Mouse (Mus musculus) forebrain, embryonic 12.5 days (tissue): ENCODE measurements around the gene Mcrs1. TPM values are rescaled to one million over a fixed set of nuclear protein-coding genes. Genes with fewer than 3 reads are reported as not detected.
A peak's percentile ranks its signal among the peaks of the same experiment; 100 is the strongest.

Experiments used
- ATAC-seq: fragments of 200-750 bp; cut with Nextera tagmentation; 2 replicates; pipeline ENCODE4 v1.8.0; 2017; ENCODE audit warnings: moderate TSS enrichment; ENCODE audit not compliant: low FRiP score
- H3K27ac ChIP-seq: fragments of 300-500 bp; sonication (generic); 2 replicates; pipeline ENCODE4 v1.5.1; 2016; ENCODE audit warnings: mild to moderate bottlenecking
- H3K27me3 ChIP-seq: fragments of 300-500 bp; sonication (generic); 2 replicates; pipeline ENCODE4 v1.6.1; 2016; ENCODE audit warnings: mild to moderate bottlenecking
- H3K36me3 ChIP-seq: fragments of 300-500 bp; sonication (generic); replicated peaks from 2 replicates; pipeline ENCODE4 v1.6.1; 2016; ENCODE audit warnings: mild to moderate bottlenecking
- H3K4me1 ChIP-seq: fragments of 300-500 bp; sonication (generic); 2 replicates; pipeline ENCODE4 v1.6.1; 2016
- H3K4me2 ChIP-seq: fragments of 300-500 bp; sonication (generic); 2 replicates; pipeline ENCODE4 v1.6.1; 2016; ENCODE audit warnings: mild to moderate bottlenecking, moderate library complexity
- H3K4me3 ChIP-seq: fragments of 300-500 bp; sonication (generic); replicated peaks from 2 replicates; pipeline ENCODE4 v1.5.1; 2016; ENCODE audit warnings: mild to moderate bottlenecking
- H3K9ac ChIP-seq: fragments of 300-500 bp; sonication (generic); 2 replicates; pipeline ENCODE4 v1.6.1; 2016; ENCODE audit warnings: mild to moderate bottlenecking
- H3K9me3 ChIP-seq: fragments of 300-500 bp; sonication (generic); 2 replicates; pipeline ENCODE4 v1.6.1; 2016
- WGBS: fragments of 180-500 bp; shearing (Covaris S2); methylation state at CpG from one replicate; pipeline ENCODE4 v1.1.7; 2016; 5-methylcytosine and 5-hydroxymethylcytosine counted together
- polyA plus RNA-seq: library from polyadenylated mRNA; unstranded; fragments of >200 nt; fragmentation: Nextera tagmentation; extraction: Ambion mirVana; gene quantifications from 2 replicates; pipeline ENCODE4 v1.2.1, GENCODE M21; 2016

Mcrs1 gene
- polyA plus RNA-seq, 1 experiment from 2014 or later: 185 TPM

- Histone ChIP-seq H3K9ac (peak overlapping the region; percentile 44), H3K9me3 (no peaks in the 10 kb centered on the region), H3K4me2 (peak overlapping the region; percentile 64), H3K36me3 (no peaks in the 10 kb centered on the region), H3K4me3 (peak overlapping the region; percentile 44), H3K4me1 (peaks cover 37% of the 10 kb centered on the region), H3K27me3 (peaks cover 96% of the 10 kb centered on the region), H3K27ac (no peak overlapping the region)
- no peak for ATAC-seq
- WGBS: under 1% methylated on average over 44 of the region's 46 CpGs
These were observed 28.1 kb downstream of the Mcrs1 start for GRCm38 (mm10) chr15:99223585-99224207.

DNA sequence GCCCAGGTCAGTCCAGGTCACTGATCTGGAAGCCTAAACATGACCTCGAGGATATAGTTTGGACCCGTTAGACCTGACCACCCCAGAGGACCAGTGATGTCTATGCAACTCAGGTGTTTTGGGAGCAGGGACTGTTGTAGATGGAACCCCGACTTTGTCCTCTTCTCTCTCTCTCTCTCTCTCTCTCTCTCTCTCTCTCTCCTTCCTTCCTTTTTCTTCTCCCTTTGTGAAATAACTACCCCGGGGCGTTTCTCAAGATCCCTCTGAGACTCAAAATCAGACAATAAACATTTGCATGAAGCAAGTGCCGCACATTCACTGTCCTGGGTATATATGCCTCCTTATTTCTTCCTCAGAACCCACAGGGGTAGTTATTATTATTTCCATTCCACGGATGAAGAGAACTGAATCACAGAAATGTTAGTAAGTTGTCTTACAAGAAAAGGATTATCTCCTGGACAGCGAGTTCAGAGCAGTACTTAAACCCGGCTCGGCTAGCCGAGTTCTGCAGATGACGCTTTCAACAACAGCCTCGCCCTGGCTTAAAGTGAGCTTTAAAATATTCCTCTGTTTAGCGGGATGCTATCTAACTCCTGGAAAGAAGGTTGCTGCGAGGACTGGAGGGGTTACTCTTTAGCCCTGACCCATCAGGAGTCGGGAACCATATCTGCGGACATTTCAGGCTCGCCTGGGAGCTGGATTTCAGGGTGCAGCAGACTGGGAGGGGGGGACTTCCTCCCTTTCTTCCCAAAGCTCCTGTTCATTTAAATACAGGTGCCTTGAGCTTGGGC is 28.8 kb downstream of the Mcrs1 start:
- H3K4me3 ChIP-seq: peak overlapping the region; percentile 44
- no peak for ATAC-seq
- no peak overlapping the region for H3K27ac ChIP-seq
- peaks cover 89% of the 10 kb centered on the region for H3K27me3 ChIP-seq
- no peaks in the 10 kb centered on the region for H3K9me3 ChIP-seq
- 4% methylated on average over 18 of the region's 18 CpGs for WGBS
- H3K36me3 ChIP-seq: no peaks in the 10 kb centered on the region
- H3K9ac ChIP-seq: peak overlapping the region; percentile 44; the same call in 1 of the 2 replicates
- H3K4me2 ChIP-seq: peak overlapping the region; percentile 64
- peaks cover 37% of the 10 kb centered on the region for H3K4me1 ChIP-seq

DNA sequence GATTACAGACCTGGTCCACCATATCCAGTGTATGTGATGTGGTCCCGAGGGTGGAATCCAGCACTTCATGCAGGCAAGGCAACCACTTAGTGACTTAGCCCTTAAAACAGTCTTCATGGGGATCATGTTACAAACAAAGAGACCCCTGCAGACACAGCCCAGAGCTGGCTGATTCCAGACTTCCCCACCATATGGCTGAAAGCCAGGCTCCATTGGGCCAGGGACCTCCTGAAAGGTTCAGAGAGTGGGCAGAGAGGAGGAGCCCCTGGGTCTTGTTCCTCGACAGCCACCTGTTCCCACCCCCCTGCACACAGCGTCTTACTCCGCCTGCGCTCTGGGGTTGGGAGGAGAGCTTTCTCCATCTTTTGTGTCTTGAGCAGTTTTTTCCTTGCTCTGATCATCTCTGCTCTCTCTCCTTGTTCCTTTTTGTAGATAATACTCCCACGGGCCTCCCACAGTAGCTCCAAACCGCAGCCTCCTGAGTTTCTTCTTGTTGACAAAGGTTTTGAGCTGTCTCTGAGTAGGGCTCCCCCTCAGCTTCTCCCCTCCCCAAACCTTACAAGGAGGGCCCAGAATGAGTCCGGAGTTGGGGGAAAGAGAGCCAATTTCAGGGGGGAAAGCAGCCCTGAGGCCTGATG is 30.3 kb downstream of the Mcrs1 start:
- Histone ChIP-seq H3K9me3 (no peaks in the 10 kb centered on the region), H3K27me3 (peaks cover 73% of the 10 kb centered on the region), H3K4me3 (no peak overlapping the region), H3K36me3 (no peaks in the 10 kb centered on the region), H3K27ac (no peak overlapping the region), H3K4me1 (peaks cover 37% of the 10 kb centered on the region), H3K4me2 (no peak overlapping the region), H3K9ac (no peak overlapping the region)
- 7% methylated on average over 8 of the region's 8 CpGs for WGBS
- ATAC-seq: no peak

DNA sequence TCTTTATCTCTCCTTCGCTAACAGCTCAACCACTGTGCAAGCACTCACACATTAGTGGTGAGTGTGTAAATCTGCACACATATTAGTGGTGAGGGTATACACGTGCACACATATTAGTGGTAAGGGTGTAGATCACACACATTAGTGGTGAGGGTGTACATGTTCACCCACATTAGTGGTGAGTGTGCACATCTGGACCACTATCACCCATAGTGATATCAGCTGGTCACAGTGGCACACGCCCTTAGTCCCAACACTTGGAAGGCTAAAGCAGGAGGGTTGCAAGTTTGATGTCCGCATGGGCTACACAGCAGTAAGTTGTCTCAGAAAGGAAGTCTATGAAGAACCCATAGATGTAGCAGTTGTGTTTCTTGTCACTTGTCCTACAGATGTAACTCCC is 34.1 kb downstream of the Mcrs1 start:
- H3K36me3 ChIP-seq: peaks cover 16% of the 10 kb centered on the region
- 87% methylated on average over 4 of the region's 4 CpGs for WGBS
- no peak overlapping the region for H3K27ac ChIP-seq
- no peaks in the 10 kb centered on the region for H3K9me3 ChIP-seq
- no peak overlapping the region for H3K4me2 ChIP-seq
- H3K27me3 ChIP-seq: peaks cover 35% of the 10 kb centered on the region
- no peak overlapping the region for H3K9ac ChIP-seq
- no peak overlapping the region for H3K4me3 ChIP-seq
- ATAC-seq: no peak
- H3K4me1 ChIP-seq: 0 out of 2 replicates have a peak, but pooled peaks cover 5% of the 10 kb centered on the region

- Histone ChIP-seq H3K9ac (no peak overlapping the region), H3K4me3 (no peak overlapping the region), H3K4me2 (no peak overlapping the region), H3K36me3 (peaks cover 34% of the 10 kb centered on the region), H3K9me3 (no peaks in the 10 kb centered on the region), H3K27ac (no peak overlapping the region), H3K4me1 (no peaks in the 10 kb centered on the region), H3K27me3 (peaks cover 18% of the 10 kb centered on the region)
- no peak for ATAC-seq
- 87% methylated on average over 11 of the region's 11 CpGs for WGBS
These were observed 35.9 kb downstream of the Mcrs1 start for GRCm38 (mm10) chr15:99215741-99216463.

- no peak overlapping the region for H3K27ac ChIP-seq
- H3K27me3 ChIP-seq: peaks cover 9% of the 10 kb centered on the region
- no peak overlapping the region for H3K4me3 ChIP-seq
- H3K36me3 ChIP-seq: peaks cover 42% of the 10 kb centered on the region
- H3K4me2 ChIP-seq: no peak overlapping the region
- H3K4me1 ChIP-seq: no peaks in the 10 kb centered on the region
- 73% methylated on average over 2 of the region's 2 CpGs for WGBS
- H3K9me3 ChIP-seq: no peaks in the 10 kb centered on the region
- no peak for ATAC-seq
- H3K9ac ChIP-seq: no peak overlapping the region
These were observed 36.8 kb downstream of the Mcrs1 start for GRCm38 (mm10) chr15:99214941-99215340.

DNA sequence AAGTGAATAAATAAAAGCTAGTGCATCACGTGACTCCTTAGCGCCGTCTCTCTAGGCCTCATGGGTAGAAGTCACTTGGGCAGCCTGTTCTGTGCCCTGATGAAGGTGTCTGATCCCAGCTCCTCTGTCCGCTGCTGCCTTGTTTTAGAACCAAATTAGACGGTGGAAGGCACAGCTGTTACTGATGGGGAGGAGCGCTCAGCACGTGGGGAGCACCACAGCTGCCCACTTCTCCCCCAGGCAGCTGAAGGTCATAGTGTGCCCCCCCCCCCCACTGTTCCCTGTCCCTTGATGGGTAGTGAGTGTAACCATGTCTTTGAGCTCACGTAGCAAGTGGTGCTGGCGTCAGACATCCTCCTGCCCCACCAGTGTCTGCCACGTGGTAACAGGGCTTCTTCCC is 38.6 kb downstream of the Mcrs1 start:
- no peak overlapping the region for H3K27ac ChIP-seq
- no peak overlapping the region for H3K9ac ChIP-seq
- H3K36me3 ChIP-seq: peaks cover 59% of the 10 kb centered on the region
- no peaks in the 10 kb centered on the region for H3K4me1 ChIP-seq
- ATAC-seq: no peak
- H3K4me2 ChIP-seq: no peak overlapping the region
- 92% methylated on average over 10 of the region's 10 CpGs for WGBS
- H3K27me3 ChIP-seq: no peaks in the 10 kb centered on the region
- H3K4me3 ChIP-seq: no peak overlapping the region
- no peaks in the 10 kb centered on the region for H3K9me3 ChIP-seq

- H3K27ac ChIP-seq: no peak overlapping the region
- no peaks in the 10 kb centered on the region for H3K27me3 ChIP-seq
- no peaks in the 10 kb centered on the region for H3K9me3 ChIP-seq
- ATAC-seq: no peak
- H3K4me3 ChIP-seq: no peak overlapping the region
- H3K9ac ChIP-seq: no peak overlapping the region
- H3K4me2 ChIP-seq: no peak overlapping the region
- 63% methylated on average over 8 of the region's 8 CpGs for WGBS
- peaks cover 63% of the 10 kb centered on the region for H3K36me3 ChIP-seq
- H3K4me1 ChIP-seq: no peaks in the 10 kb centered on the region
These were observed 45.8 kb downstream of the Mcrs1 start for GRCm38 (mm10) chr15:99205959-99206358.

DNA sequence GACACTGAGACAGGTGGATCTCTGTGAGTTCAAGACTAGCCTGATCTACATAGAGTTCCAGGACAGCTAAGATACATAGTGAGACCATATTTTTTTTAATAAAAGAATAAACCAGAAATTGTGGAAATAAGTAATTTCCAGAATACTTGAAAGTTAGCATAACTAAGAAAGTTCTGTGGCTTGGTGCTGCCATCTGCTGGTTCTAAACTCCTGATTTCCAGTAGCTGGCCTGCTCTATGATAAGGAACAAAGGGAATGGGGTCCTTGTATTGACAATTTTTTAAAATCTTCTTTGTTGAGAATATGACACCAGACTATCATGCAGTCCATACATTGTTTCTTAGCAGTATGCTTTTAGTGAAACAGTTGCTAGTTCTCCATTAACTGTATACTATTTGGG is 53.0 kb downstream of the Mcrs1 start:
- H3K4me3 ChIP-seq: no peak overlapping the region
- peaks cover 34% of the 10 kb centered on the region for H3K36me3 ChIP-seq
- H3K4me1 ChIP-seq: peaks cover 20% of the 10 kb centered on the region
- ATAC-seq: no peak
- no peak overlapping the region for H3K9ac ChIP-seq
- no peaks in the 10 kb centered on the region for H3K27me3 ChIP-seq
- H3K9me3 ChIP-seq: no peaks in the 10 kb centered on the region
- H3K4me2 ChIP-seq: no peak overlapping the region
- no peak overlapping the region for H3K27ac ChIP-seq

- H3K27me3 ChIP-seq: no peaks in the 10 kb centered on the region
- H3K9ac ChIP-seq: no peak overlapping the region
- 33% methylated on average over 6 of the region's 6 CpGs for WGBS
- H3K36me3 ChIP-seq: peaks cover 37% of the 10 kb centered on the region
- no peak for ATAC-seq
- no peak overlapping the region for H3K4me3 ChIP-seq
- H3K4me1 ChIP-seq: peaks cover 20% of the 10 kb centered on the region
- H3K4me2 ChIP-seq: no peak overlapping the region
- no peaks in the 10 kb centered on the region for H3K9me3 ChIP-seq
- H3K27ac ChIP-seq: no peak overlapping the region
These were observed 56.7 kb downstream of the Mcrs1 start for GRCm38 (mm10) chr15:99195043-99195442.

DNA sequence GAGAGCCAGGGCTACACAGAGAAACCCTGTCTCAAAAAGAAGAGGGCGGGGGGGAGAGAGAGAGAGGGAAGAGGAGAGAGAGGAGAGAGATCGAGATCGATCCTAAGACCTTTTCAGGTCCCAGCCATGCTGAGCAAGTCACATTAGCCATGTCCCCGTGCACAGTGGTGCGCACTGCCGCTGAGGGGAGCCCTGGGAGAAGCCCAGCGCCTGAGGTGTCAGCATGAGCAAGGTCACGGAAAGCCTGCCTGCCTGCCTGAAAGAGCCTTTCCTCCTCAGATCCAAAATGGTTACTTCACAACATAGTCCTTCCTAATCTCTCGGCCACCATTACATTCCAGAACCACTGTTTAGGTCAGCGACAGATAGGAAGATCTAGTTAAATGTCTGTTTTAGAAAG is 57.4 kb downstream of the Mcrs1 start:
- ATAC-seq: no peak
- no peak overlapping the region for H3K4me3 ChIP-seq
- H3K9ac ChIP-seq: no peak overlapping the region
- H3K36me3 ChIP-seq: peaks cover 34% of the 10 kb centered on the region
- no peaks in the 10 kb centered on the region for H3K9me3 ChIP-seq
- no peaks in the 10 kb centered on the region for H3K27me3 ChIP-seq
- no peak overlapping the region for H3K4me2 ChIP-seq
- H3K27ac ChIP-seq: no peak overlapping the region
- H3K4me1 ChIP-seq: peaks cover 20% of the 10 kb centered on the region
- WGBS: 85% methylated on average over 10 of the region's 10 CpGs
